In the genomic region with DNA sequence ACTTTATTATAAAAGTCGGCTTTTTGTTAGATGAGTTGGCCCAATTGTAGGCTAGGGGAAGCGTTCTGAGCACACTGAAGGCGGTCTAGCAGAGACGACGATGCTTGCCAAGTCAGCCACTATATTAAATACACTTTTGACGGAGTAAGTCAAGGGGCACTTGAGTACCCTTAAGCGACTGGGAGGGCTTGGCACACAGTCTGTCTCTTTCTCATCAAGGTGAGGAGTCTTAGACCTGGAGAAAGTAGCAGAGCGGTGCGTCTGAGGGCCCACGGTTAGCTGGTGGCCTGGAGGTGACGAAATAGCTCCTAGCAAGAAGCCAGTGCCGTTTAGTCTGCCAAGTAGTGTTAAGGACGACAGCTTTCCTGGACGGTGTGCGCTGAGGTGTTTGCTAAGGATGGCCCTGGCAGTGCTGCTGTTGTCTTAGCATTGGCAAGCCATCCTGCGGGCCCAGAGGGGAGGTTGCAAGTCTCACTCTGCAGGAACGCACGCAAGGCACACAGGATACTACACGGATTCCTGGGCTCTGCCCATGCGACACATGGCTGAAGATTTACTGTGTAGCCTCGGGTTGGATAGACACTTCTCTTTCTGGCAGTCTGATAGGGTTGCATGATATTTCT, we compare ENCODE assay signal across 14 mouse cellular contexts. TPM values are rescaled to one million over a fixed set of nuclear protein-coding genes. Genes with fewer than 3 reads are reported as not detected.
DNase-seq lines count a peak whose midpoint lies in the region; ATAC-seq and TF ChIP-seq lines count a peak whose summit lies in the region.
"Had no signal": no experiment of that assay in that cellular context is flagged by ENCODE, and none has a peak within 500 bp of the region (broad histone marks: within the 10 kb centered on the region; RNA-seq: fewer than 3 reads in every experiment).

No protein-coding gene starts in this region.

- H3K4me1 ChIP-seq in kidney, adult 2 months (ENCODE audit: control insufficient read depth, insufficient read depth, low read length), result no peaks in the 10 kb centered on the region
- peaks cover 8% of the 10 kb centered on the region for H3K4me1 ChIP-seq in midbrain, postnatal 0 days (ENCODE audit: insufficient read depth, low read length)
- peaks cover 75% of the 10 kb centered on the region for H3K4me1 ChIP-seq in midbrain, embryonic 13.5 days (replicated peaks)
- peaks cover 24% of the 10 kb centered on the region for H3K4me1 ChIP-seq in lung, embryonic 15.5 days

- no peak for TF ChIP-seq CTCF in kidney, adult 2 months (conservative IDR thresholded peaks at IDR 0.05; ENCODE audit: insufficient read depth, insufficient read length, low read depth, low read length)
- TF ChIP-seq CTCF in midbrain, postnatal 0 days (IDR thresholded peaks at IDR 0.05), result no peak

- no peaks in the 10 kb centered on the region for H3K27me3 ChIP-seq in kidney, adult 2 months (replicated peaks; ENCODE audit: control insufficient read depth, insufficient read depth, low read length)
- H3K27me3 ChIP-seq in midbrain, postnatal 0 days (ENCODE audit: insufficient read depth, low read length), result no peaks in the 10 kb centered on the region
- H3K27me3 ChIP-seq in midbrain, embryonic 13.5 days, result no peaks in the 10 kb centered on the region
- no peaks in the 10 kb centered on the region for H3K27me3 ChIP-seq in lung, embryonic 15.5 days

- no peak for TF ChIP-seq POLR2A in kidney, adult 2 months (IDR thresholded peaks at IDR 0.05; ENCODE audit: low read depth, low read length)

- H3K27ac ChIP-seq in kidney, adult 2 months (ENCODE audit: insufficient read depth, low read depth, low read length), result no peak overlapping the region
- H3K27ac ChIP-seq in midbrain, postnatal 0 days (ENCODE audit: low read depth, low read length), result peak overlapping the region; percentile 47; the same call in 1 of the 2 replicates
- no peak overlapping the region for H3K27ac ChIP-seq in midbrain, embryonic 13.5 days
- H3K27ac ChIP-seq in lung, embryonic 15.5 days, result peak overlapping the region; percentile 41; the same call in 1 of the 2 replicates
- H3K27ac ChIP-seq: heart, adult 2 months; hindbrain, embryonic 14.5 days had no signal

- H3K36me3 ChIP-seq in kidney, adult 2 months (ENCODE audit: control insufficient read depth, insufficient read depth, low read length), result no peaks in the 10 kb centered on the region
- no peaks in the 10 kb centered on the region for H3K36me3 ChIP-seq in midbrain, postnatal 0 days (ENCODE audit: insufficient read depth, low read length)
- H3K36me3 ChIP-seq in midbrain, embryonic 13.5 days, result no peaks in the 10 kb centered on the region; the same call in 1 of the 2 replicates
- H3K36me3 ChIP-seq in lung, embryonic 15.5 days, result no peaks in the 10 kb centered on the region

- H3K4me2 ChIP-seq in midbrain, postnatal 0 days (ENCODE audit: low read depth, low read length, poor library complexity, severe bottlenecking), result no peak overlapping the region
- no peak overlapping the region for H3K4me2 ChIP-seq in midbrain, embryonic 13.5 days (replicated peaks)
- no peak overlapping the region for H3K4me2 ChIP-seq in lung, embryonic 15.5 days
- H3K4me2 ChIP-seq: hindbrain, embryonic 14.5 days had no signal

- 61% methylated on average over 21 of the region's 21 CpGs for WGBS in kidney, adult 2 months
- WGBS in midbrain, postnatal 0 days, result 81% methylated on average over 21 of the region's 21 CpGs
- 91% methylated on average over 21 of the region's 21 CpGs for WGBS in midbrain, embryonic 13.5 days
- 56% methylated on average over 21 of the region's 21 CpGs for WGBS in lung, embryonic 15.5 days

- no peak for ATAC-seq in midbrain, postnatal 0 days (ENCODE audit: low FRiP score)
- ATAC-seq in midbrain, embryonic 13.5 days, result no peak
- peak; percentile 70 for ATAC-seq in lung, embryonic 15.5 days (ENCODE audit: borderline replicate concordance, extremely low read depth, low FRiP score, low TSS enrichment)
- ATAC-seq: forebrain, embryonic 16.5 days; liver, postnatal 0 days had no signal

- H3K9ac ChIP-seq in midbrain, postnatal 0 days (replicated peaks; ENCODE audit: low read length, poor library complexity, severe bottlenecking), result no peak overlapping the region
- no peak overlapping the region for H3K9ac ChIP-seq in midbrain, embryonic 13.5 days (replicated peaks)
- no peak overlapping the region for H3K9ac ChIP-seq in lung, embryonic 15.5 days
- H3K9ac ChIP-seq: hindbrain, embryonic 14.5 days; liver, postnatal 0 days had no signal

- no peak overlapping the region for H3K4me3 ChIP-seq in kidney, adult 2 months (ENCODE audit: insufficient read depth, low read depth, low read length)
- H3K4me3 ChIP-seq in midbrain, postnatal 0 days (ENCODE audit: low read depth, low read length), result no peak overlapping the region
- H3K4me3 ChIP-seq in midbrain, embryonic 13.5 days (replicated peaks), result no peak overlapping the region
- H3K4me3 ChIP-seq in lung, embryonic 15.5 days, result no peak overlapping the region
- H3K4me3 ChIP-seq: heart, adult 2 months had no signal

- peak; percentile 33 for DNase-seq in kidney, adult 2 months
- DNase-seq in kidney, postnatal 25 days, result no peak
- no peak for DNase-seq in midbrain, postnatal 0 days (ENCODE audit: low spot score)
- DNase-seq in spleen, postnatal 10 days (ENCODE audit: low spot score in 2 of 2), result no peak
- no peak for DNase-seq in thymus, adult 18-20 months
- DNase-seq: cerebellum, postnatal 14 days; heart, adult 2 months; liver, postnatal 0 days; right cerebral cortex, postnatal 4 days; thymus, adult 2 months had no signal

- no peaks in the 10 kb centered on the region for H3K9me3 ChIP-seq in midbrain, postnatal 0 days (ENCODE audit: low read length)
- H3K9me3 ChIP-seq in midbrain, embryonic 13.5 days, result no peaks in the 10 kb centered on the region
- H3K9me3 ChIP-seq in lung, embryonic 15.5 days, result no peaks in the 10 kb centered on the region

RNA-seq across cellular contexts. Expression of a gene that starts 43.3 kb away (rescaled TPM):
- polyA plus RNA-seq in kidney, adult 2 months (2012; rRNA removed), result 15.8 and 18.2 TPM in 2 replicates
- 67.2 and 86.1 TPM in 2 replicates for total RNA-seq in midbrain, postnatal 0 days (2014; rRNA removed)
- polyA plus RNA-seq in midbrain, postnatal 0 days (2015; fragmentation: Nextera tagmentation; extraction: Ambion mirVana), result 763 and 861 TPM in 2 replicates
- 584 and 798 TPM in 2 replicates for polyA plus RNA-seq in midbrain, embryonic 13.5 days (2015; fragmentation: Nextera tagmentation; extraction: Ambion mirVana)
- polyA plus RNA-seq in lung, embryonic 15.5 days (2015; fragmentation: Nextera tagmentation; extraction: Ambion mirVana), result 42.5 and 45.6 TPM in 2 replicates

Comparison
In these comparisons a context has a peak if more than half of its experiments do, and no peak if none do; other contexts are left out.
1. H3K27ac ChIP-seq: peak in midbrain, postnatal 0 days (single experiment) and lung, embryonic 15.5 days (single experiment); none in kidney, adult 2 months (single experiment) and midbrain, embryonic 13.5 days (single experiment).
2. RNA of a gene that starts 43.3 kb away (polyA plus RNA-seq): 763 to 861 TPM in midbrain, postnatal 0 days and 584 to 798 TPM in midbrain, embryonic 13.5 days; 42.5 to 45.6 TPM in lung, embryonic 15.5 days and 15.8 to 18.2 TPM in kidney, adult 2 months; every median in the first group is over 10 times any median in the second.